Mouse (Mus musculus): Measurements from ENCODE around the gene Nap1l1.

The Nap1l1 gene

DNA sequence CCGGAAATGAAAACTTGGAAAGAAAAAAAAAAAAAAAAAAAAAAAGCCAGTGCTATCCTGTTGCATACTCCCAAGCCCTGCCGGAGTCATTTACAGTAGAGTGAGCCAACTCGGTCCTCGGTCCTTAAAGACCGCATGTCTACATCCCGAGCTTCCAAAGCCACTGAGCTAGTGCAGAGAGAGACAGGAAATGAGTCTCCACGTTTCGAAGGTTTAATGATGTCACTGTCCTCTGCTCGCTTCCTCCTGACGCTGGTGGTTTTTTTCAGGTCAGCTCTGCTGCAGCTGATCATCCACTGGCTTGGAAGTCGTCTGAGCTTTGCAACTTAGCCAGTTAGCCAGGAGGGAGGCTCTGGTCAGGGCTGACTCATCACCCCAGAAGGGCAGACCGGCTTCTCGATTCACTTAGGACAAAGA lies 43.2 kb downstream of the Nap1l1 start:
- peak in 1 of 2 experiments; percentile 55 for DNase-seq

DNA sequence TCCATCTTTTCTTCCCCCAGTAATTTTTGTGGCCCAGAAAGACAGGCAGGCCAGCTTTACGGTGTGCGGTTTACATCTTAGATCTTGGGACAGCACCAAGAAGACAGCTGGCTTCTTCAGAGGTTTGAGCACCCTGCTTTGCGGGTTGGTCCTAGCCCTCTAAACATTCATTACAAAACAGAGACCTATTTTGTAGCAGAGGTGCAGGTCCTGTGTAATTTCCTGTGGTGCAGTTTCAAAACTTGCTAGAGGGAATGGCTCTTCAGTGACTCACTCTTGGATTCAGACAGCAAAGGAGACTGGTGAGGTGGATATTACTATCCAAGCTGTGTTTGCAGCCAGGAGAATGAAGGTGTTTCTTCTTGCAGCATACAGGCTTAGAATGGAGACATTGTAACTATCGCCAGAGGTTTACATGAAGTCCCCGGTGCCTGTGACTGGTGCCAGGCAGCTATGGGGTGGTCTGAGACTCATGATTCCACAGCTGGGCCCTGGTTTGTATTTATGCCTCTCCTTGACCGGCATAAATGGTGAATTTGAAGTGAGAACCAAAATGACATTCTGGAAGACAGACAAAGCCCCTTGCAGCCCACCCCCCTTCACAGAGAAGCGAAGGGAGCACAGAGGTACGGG lies 43.9 kb downstream of the Nap1l1 start:
- DNase-seq = no peak

DNA sequence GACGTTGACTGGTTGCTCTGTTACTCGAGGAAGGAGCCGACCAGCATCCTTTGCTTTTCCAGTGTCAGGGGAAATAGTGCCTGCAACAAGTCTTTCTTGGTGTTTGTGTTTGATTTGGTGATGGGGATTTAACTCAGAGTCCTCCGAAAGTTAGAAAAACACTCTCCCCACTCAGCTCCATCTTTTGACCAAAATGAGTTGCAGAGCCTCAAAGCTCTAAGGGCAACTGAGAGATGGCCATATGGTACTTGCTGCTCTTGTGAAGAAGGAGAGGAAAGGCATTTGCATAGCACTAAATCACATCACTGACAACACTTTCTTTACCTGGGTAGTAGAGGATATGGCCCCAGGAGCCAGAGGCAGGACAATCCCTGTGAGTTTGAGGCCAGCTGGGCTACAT lies 45.3 kb downstream of the Nap1l1 start:
- DNase-seq = no peak

DNA sequence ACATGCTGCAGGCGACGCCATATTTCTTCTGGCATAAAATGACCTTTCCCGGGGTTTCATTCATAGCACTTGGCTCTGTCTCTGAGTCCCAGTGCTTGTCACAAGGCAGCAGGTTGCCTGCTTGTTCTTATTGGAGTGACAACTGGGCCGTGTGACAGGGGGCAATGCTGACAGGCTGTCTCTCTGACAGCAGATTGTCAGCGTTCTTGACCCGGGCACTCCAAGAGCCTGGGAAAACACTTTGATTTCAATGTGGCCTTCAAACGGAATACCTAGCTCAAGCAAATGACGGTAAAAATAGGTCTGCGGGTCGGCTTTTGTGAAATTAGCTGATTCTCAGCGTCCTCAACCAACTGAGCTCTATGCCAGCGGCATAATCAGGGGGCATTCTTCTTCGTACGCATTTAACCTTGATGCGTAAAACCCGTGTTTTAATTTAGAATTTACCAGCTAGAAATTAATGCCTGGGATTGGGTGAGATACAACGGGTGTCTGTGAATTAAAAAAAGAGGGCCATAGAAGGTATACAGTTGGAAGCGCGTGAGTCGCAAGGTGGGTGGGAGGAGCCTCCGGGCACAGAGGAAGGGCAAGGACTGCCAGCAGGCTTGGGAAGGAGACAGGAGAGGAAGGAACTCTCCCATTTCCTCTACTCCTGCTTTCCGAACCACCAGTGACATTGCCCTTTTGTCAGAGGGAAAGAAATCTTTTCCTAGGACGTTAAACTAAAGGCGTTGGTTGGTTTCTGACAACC lies 46.8 kb downstream of the Nap1l1 start:
- no peak for DNase-seq

DNA sequence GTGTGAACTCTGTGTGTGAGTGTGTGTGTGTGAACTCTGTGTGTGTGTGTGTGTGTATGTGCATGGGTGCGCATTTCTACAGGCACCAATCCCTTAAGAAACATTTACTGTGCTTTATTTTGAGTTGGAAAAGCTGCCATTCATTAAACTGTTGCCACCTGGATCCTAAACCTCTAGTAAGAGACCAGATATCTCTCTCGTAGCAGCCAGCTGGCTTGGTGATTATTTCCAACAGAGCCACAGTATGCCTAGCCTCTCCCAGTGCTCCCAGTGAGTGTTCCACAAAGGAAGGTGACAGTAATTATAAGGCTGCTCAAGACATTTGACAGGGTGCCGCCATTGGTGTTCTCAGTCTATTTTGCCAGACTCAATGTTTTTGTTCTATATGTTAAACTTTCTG lies 47.6 kb downstream of the Nap1l1 start:
- DNase-seq = no peak

DNA sequence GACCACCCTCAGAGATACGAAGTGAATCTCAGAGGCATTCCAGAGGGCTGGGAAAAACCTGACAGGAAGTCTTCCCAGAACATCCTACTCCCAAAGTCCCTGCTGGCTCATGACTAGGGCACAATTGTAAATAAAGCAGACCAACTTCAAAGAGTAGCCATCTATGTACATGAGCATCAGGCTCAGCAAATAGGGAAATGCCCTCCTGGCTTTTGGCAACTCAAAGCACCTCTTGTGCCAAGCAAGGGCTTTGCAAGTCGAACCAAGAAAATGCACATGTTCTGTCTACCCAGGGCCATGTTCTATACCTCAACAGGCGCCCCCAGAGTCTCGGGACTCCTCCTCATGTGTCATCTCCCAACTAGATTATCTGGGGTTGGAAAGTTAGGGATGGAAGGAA lies 48.6 kb downstream of the Nap1l1 start:
- no peak for DNase-seq

DNA sequence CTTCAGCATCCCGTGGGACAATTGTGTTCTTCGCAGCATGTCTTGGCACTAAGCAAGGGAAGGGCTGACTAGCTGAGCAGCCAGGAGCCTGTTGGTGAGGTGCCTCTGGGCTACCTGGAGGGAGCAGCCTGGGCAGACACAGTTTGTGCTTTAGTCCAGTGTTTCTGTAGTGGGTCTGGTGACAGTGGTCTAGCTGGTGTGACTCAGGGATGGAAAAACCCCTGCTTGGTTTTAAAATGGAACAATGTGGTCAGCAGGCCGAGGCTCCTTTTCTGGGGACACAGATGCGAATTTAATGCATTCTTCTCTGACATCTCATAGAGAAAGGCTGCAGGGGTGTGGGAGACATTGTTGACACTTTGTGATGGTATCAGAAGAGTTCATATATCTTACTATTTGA lies 49.2 kb downstream of the Nap1l1 start:
- no peak for DNase-seq

DNA sequence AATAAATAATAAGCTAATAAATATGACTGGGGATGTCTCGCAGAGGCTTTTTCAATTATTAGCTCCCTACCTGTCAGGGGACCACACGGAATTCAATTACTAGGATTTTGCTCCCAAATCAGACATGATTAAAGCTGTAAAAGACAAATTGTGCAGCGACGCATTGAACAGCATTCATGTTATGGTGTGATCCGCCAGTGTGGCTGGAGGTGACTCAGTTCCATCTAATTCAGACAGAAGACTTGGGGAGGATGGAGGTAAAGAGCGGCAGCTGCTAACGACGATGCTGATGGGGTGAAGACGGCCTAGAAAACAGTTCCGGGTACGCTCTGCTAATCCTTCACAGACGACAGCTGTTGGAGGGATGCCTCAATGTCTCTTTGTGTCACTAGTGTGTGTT lies 50.9 kb downstream of the Nap1l1 start:
- DNase-seq = no peak

DNA sequence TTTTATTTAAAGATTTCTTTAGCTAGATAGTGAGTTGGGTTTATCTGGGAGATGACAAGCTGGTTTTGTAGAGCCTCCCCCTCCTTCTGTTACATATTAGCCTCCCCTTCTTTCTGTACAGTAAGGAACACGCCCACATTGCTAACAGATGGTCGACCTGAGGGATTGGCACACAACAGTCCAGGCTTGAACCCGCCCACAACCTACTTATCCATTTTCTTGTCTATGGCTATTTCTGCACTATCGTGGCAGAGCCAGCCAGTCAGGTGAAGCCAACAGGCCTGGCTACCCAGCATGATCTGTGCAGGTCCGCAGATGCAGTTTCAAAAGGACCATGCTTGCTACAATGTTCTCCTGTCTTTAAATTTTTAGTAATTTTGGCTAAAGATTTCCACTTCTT lies 54.0 kb downstream of the Nap1l1 start:
- DNase-seq = no peak

DNA sequence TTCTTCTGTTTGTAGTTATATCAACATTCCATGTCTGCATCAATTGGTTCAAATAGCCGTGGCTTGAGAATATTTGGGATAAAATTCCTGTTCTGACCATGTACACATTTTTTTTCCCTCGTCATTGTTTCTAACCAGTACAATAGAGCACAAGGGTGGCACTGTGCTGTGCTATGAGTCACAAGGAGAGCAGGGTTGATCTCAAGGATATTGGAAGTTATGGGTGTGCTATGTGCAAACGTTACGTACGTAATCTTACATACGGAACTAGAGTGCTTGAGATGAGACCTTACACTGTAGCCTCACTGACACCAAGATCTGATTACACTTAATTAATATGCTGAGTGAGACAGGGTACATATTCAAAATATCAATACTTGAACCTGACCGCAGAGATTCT lies 54.6 kb downstream of the Nap1l1 start:
- no peak for DNase-seq

DNA sequence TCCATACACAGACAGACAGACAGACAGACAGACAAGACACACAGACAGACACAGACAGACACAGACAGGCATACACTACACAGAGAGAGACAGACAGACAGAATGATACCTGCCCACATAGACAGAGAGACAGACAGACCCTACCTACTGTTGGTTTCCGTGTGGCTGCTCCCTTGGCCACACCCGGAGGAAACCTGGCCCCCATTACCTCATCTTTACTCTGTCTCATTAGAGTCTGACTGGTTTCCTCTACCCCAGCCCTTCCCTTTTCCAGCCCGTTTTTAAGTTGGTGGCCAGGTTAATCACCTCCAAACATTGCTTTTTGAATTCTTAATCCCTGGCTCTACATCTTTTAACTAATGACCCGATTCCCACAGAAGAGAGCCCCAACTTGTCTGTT lies 55.3 kb downstream of the Nap1l1 start:
- no peak for DNase-seq

DNA sequence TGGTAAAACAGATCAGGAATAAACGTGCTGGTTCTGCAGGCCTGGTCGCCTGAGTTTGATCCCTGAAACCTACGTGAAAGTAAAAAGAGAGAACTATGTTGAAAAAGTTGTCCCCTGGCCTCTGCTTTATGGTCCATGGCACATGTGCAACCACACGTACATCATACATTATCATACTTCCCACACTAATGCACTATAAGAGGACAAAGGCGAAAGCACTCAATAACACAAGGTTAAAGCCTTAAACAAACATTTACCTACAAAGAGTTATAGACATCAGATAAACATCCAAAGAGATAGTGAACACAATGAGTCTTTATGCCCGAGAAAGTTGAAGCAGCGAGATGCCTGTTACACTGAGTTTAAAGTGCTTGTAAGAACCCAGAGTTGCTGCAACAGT lies 57.4 kb downstream of the Nap1l1 start:
- DNase-seq = no peak

DNA sequence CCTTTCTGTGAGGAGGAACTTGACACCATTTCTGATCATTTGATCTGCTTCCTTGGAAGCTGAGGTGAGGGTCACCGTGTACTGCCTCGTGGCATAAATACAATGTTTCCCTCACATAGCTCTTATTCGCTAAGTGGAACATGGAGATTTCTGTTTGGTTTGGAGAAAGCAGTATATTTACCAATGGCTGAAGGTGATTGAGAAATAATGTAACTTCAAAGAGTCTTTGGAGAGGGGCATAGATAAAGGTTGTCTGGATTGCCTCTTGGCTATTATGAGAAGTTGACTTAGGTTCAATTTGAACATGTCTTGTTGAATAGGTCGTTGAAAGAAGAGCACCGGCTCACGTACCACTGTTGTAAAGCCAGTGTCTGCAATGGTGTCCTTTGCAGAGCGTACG lies 61.7 kb downstream of the Nap1l1 start:
- DNase-seq = no peak

DNA sequence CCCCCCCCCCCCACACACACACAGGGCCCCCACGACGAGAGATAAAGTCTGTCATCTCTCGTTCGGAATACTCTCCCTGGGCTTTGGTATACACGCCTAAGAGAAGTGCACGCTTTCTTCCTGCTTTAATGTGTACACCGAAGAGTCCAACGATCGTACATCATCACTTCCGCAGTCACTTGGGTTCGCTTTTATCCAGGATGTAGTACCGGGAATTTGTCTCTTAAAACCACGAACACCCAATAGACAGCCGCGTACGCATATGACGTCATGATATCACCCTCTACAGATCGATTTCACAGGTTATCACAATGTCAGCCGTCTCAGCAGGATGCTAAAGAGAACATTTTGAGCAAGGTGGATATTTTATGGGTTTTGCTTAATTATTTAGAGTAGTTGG lies 64.4 kb downstream of the Nap1l1 start:
- DNase-seq = no peak

DNA sequence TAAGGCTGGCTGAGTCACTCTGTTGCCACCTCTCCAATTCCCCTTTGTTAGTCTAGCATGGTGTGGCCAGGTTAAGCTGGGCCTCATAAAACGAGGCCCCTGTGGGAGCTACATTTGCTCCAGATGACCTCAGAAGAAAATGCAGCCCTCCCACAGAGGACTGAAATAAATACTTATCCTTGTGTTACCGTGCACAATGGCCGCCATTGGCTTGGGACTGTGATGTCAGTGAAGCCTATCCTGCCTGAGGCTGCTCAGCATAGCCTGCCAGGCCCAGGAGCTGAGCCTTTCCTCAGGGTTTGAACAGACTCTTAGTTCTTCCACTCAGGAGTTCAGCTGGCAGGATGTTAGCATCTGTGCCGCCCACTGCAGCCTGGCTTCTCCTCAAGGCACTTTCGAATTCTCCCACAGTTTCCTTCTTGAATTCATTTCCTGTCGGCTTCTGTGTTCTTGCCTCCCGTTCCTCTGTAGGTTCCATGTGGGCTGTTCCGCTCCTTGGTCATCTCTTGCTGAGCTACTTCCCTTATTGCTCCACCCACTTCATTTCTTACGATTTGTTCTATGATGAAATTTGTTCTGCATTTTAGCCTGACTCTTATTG lies 66.8 kb downstream of the Nap1l1 start:
- peak; percentile 46 to 63 for DNase-seq

DNA sequence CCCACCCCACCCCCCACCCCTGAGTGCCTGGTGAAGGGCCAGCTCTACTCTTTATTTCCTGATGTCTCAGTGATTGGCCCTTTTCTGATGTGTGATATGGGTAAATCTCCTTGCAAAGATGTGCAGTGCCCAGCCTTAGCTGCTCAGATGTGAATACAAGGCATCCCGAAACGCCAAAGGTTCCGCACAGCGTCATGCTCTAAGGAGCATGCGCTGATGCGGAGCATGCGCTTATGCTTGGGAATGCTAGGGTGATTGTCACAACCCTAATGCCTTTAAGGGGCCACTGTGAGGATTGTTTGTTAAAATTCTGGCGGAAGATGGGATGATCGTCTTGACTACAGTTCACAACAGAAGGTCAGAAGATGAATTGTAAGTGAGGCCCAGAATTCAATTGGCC lies 67.7 kb downstream of the Nap1l1 start:
- DNase-seq = no peak

DNA sequence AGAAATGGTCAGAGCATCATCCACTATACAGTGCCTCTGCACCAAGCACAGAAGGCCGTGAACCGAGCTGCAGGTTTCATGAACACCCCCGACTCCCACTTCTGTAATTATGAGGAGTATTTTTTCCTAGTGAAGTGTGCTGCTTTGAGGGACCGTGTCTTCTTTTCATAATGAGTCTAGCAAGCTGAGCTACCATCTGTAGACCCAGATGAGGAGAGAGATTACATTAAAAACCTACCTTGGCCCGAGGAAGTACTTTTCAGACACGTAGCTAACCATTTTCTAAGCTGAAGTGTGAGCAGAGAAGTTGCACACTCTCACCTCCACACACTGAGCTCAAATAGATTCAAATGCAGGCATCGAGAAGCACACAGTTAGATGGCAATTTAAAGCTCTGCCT lies 70.1 kb downstream of the Nap1l1 start:
- DNase-seq = no peak

DNA sequence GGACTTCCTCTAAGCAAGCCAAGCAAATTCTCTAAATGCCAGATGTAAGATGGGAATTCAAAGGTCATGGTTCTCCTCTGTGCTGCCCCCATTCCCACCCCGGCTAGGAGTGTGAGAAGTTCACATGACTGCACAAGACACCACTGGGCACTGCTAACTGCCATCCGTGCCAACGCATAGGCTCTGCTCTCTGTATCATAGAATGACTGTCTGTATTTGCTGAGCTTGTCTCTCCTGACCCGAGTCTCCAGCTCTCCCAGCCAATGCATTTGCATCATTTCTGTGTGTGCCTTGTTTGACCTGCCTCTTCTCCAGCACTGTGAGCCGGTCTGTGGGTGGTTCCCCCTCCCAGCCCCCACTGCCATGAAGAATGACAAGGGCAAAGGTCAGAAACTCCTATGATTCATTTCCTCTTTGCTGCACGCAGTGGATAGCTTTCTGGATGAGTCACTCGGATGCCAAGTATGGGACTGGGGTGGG lies 70.8 kb downstream of the Nap1l1 start:
- DNase-seq = peak; percentile 44 to 71

DNA sequence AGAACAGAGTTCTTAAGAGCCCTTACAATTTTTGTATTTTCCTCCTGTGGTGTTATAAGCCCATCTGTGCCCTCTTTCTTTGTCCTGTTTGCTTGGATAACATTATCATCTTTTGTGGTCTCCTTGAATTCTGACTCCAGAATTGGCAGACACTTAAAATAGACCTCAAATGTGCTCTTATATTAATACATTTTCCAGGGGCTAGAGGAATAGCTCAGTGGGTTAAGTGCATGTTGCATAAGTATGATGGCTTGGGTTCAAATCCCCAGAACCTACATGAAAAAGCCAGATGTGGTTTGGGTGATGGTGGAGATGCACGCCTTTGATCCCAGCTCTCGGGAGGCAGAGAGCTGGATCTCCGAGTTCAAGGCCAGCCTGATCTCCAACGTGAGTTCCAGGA lies 71.3 kb downstream of the Nap1l1 start:
- DNase-seq = no peak

DNA sequence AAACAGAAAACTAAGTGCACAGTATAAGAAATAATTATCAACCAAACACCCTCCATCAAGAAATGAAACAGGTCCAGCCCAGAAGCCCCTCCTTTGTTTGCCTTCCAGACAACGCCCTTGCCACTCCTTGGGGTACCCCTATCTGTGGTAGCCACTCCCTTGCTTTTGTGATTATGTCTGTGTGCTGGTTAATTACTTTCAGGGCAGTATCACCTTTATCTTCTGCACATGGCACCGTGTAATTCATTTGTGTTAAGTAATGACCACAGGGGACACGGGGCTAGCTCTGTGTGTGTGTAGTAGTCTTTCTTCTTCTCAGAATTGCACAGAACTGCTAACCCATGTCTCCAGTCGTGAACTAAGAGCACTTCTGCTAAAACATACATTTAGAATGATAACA lies 72.6 kb downstream of the Nap1l1 start:
- no peak for DNase-seq

Measured in kidney, postnatal 4 days (tissue).